Mouse (Mus musculus) retina, postnatal 7 days (tissue): ENCODE results near the gene F3.

Source experiments
- DNase-seq: peaks from one replicate; pipeline ENCODE4 v3.0.0-alpha.2; 2012; ENCODE audit warnings: low read depth, low spot score

F3 gene

GRCm38 (mm10) chr3:121722971-121723844 lies at the start of gene F3:
Gene F3, plus strand, starts transcription at chr3:121723537.
- DNase-seq: peak; percentile 51

DNA sequence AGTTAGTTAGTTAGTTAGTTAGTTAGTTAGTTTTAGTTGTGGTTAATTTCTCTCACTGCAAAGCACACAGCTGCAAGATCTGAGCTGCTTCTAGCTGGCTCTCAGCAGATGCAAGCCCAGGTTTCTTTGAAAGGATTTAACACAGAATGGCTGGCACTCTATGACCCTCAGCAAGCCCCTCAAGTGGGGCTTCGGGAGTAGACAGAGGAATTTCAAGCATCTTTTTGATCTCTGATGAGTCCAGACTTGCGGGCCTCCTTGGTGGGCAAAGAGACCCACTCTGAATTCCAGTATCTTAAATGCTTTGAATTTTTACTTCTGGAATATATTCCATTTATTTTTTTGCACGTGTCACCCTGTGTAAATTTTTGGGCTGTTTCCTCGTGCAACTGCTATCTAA lies 44.4 kb upstream of the F3 start:
- no peak for DNase-seq

GRCm38 (mm10) chr3:121679443-121679842 lies 43.9 kb upstream of the F3 start:
- DNase-seq: no peak

DNA sequence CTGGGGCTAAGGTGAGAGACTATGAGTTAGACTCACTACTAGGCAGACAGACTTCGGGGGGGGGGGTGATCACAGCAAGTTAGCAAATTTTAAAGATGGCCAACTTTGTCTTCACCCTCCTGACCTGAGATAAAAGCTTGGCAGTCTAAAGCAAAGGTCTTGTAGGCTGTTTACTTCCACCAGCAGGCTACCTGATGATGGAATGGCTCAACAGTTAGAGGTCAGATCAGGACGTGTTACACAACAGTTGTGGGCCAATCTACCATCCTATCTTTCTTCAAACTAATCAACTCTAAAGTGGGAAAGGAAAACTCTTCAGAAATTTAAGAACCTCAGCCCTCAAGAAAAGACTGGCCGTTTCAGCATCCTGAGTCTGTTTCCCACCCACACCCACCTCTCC lies 43.1 kb upstream of the F3 start:
- no peak for DNase-seq

GRCm38 (mm10) chr3:121682439-121683411 lies 40.6 kb upstream of the F3 start:
- DNase-seq: no peak

GRCm38 (mm10) chr3:121684552-121684951 lies 38.8 kb upstream of the F3 start:
- DNase-seq: no peak

DNA sequence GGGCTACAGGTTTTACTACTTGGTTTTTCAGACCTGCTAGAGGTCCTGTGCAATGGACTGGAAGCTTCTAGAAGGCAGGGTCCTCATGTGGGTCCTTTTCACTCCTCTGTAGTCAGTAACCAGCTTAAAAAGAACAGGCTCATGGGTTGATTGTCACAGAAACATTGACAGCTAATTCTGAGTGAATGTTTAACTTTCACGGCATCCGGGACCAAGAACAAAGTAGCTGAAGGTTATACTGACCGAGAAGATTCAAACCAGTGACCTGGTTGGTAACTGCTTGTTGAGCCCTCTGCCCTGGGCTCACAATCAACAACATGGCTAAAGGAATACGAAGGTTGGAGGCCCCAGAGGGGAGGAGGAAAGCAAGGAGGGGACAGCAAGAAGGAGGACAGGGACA lies 38.4 kb upstream of the F3 start:
- DNase-seq: no peak

DNA sequence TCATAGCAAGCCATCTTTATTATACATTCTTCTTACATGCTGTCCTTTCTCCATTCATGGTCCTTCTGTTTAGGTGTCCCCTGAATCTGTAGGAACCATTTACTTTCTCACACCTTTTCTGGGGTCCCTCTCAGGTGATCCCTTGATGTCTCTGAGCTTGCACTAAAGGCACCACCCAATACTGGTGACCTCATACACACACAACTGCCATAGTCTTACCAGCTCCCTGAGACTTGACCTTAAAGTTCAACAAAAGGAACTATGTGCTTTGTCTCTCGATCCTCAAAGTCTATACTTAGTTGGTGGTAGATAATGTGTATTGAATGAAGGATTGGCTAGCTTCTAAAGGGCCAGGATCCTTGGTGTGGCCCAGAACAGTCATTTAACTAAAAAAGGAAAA lies 37.4 kb upstream of the F3 start:
- DNase-seq: no peak

DNA sequence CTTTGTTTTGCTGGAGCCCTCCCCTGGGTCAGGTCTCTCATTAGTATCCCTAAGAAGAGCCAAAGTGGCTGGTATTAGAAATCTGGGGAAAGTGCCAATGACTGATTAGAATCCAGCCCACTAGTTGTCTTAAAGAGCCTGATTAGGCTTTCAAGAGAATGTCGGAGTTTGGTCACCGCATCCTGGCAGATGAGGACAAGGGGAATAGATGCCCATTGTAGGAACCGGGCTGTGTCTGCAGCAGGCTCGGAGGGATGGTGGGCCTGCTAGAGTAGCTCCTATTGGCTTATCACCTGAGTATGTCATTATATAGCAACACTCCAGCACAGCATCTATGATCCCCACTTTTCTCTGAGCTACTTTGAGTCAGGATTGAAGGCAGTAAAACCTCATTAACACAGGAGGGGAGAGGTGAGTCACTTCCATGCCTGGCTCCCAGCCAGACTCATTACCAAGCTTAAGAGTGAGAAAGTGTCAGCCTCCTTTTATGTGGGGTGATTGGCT lies 36.9 kb upstream of the F3 start:
- DNase-seq: peak; percentile 14

DNA sequence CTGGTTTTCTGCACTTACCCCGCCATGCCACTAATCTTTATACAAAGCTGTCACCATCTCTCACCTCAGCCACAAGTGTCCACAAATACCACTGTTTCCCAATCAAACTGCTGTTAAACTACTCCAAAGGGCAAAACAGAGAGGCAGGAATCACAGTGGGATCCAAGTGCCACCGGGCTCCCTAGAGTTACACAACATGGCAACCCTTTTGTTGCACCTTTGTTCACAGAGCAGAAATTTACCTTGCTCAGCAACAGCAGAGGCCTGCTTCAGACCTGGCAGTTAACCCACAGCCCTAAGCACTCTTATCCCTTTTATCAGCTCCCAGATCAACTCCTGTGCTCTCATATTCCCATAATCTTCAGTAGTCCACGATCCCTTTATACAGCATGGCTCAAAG lies 35.6 kb upstream of the F3 start:
- DNase-seq: no peak

DNA sequence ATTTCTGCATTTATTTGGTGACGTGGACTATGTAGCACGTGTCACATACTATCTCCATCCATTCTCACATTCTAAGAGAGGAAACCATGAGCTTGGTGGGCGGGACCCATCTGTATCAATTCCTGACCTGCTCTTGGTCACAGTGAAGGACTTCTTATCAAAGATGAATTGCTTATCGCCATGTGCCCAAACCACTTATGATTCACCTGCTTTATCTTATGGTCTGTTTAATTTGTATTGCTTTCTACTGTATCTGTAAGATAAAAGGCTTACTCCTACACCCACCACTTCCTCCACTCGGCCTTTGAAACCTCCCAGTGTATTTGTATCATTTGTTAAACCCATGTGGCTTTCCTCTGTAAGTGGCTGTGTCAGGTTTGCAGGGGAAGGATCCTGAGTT lies 34.3 kb upstream of the F3 start:
- DNase-seq: no peak

DNA sequence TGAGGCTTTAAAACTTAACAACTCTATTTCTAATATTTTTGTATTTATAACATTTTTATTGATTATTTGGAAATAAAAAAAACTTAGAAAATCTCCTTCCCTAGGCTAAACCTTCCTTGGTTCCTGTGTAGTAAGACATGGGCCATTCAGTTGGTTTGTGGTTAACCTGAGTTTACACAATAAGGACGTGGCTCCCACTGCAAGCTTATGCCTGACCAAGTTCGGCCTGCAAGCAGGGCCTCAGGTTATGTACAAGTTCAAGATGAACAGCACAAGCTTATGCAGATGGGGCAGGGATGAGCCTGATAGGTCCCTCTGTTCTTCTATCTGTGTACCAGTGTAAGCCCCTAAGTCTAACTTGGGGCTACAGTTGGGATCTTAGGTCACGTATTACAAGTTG lies 33.6 kb upstream of the F3 start:
- no peak for DNase-seq

- DNase-seq: no peak
Measured at GRCm38 (mm10) chr3:121693001-121693730, 30.2 kb upstream of the F3 start.

DNA sequence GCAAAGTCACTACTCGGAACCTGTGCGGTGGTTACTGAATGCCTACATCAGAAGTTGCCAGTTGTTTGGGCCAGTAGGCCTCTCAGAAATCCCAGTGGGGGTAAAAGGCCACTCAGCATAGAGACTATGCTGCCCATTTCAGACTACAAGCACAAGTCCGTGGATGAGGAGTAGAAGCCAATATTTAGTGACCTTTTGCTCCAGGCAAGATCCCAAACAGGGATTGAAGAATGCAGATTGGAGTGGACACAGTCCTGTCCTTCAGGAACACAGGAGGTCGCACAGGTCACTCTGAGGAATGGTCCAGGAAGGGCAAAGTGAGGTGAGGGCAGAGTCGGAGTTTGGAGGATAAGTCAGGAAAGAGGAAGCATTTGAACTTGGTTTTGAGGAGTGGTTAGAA lies 29.6 kb upstream of the F3 start:
- DNase-seq: no peak

DNA sequence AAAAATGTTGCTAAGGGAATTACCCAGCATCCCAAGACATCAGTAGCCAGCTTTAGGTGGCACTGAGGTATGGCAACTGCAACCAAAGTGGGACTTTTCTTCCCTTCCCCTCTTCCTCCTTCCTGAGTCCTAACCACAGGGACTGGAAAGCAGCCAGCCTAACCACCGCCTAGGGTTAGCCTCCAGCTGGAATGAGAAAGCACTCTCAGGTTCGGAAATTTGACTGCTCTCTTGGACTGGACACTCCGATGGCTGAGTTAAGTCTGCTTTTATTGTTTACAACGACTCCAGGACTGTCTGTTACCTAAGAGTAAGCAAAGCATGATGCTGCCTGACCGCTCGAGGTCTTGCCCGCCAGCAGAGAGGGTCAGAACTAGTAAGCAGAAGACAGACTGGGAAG lies 26.2 kb upstream of the F3 start:
- no peak for DNase-seq

DNA sequence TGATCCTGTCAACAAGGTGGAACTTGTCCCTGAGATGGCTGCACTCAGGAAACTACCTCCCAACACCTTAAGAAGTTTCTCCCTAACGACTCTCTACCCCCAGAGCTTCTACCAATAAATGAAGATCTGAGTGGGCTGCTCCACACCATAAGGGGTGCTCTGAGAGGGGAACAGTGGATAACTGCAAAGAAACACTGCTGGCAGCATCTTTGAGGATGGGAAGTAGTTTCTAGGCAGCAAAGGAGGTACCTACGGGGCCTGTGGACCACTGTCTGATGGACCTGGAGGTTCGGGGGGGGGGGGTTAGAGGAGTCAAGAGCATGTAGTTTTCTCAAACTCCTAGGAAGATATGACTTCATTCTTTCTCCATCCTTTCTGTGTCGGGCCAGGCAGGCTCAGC lies 23.9 kb upstream of the F3 start:
- DNase-seq: no peak

- no peak for DNase-seq
Measured at GRCm38 (mm10) chr3:121699849-121700248, 23.5 kb upstream of the F3 start.

GRCm38 (mm10) chr3:121700364-121700952 lies 22.9 kb upstream of the F3 start:
- DNase-seq: no peak

DNA sequence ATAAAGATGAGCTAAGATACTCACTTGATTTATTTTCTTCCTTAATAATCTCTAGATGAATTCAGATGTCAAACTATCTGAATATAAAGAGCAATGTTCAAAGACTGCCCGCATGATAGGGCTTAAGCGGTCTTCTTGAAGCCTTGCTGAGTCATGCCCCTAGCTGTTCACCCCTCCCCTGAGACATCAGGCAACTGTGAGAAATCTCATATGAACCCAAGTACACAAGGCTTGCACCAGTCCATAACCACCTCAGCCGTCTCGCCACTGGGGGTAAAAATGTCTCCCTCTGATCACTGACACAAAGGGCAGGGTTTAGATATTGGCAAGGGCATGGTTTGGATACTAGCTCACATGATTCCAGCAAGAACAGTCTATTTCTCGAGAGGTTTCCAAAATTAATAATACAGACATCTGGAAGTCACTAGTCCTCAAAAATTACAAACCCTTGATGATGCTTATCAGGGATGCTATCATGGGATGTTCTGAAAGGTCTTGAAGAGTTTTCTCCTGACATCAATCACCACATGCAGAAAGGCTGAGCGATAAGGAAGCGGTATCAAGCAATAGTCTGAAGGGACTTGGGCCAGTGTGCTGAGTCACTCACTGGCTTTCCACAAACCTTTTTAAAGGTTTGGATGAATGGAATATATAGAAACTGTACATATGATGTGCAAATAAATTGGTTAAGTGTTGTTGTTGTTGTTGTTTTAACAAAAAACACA lies 20.0 kb upstream of the F3 start:
- no peak for DNase-seq

GRCm38 (mm10) chr3:121703880-121704243 lies 19.5 kb upstream of the F3 start:
- DNase-seq: no peak

GRCm38 (mm10) chr3:121706087-121706486 lies 17.2 kb upstream of the F3 start:
- no peak for DNase-seq
